Mouse (Mus musculus) kidney, adult 2 months (tissue): ENCODE measurements around the gene Ndufs7. TPM values are rescaled to one million over a fixed set of nuclear protein-coding genes. Genes with fewer than 3 reads are reported as not detected.
A peak's percentile ranks its signal among the peaks of the same experiment; 100 is the strongest.

Source experiments
- DNase-seq: peaks from one replicate; pipeline ENCODE4 v3.0.0; 2021
- H3K27ac ChIP-seq: fragments of 200-500 bp; 2 replicates; pipeline ENCODE4 v1.5.1; 2012; ENCODE audit warnings: low read depth, low read length, control low read depth, inconsistent platforms; ENCODE audit not compliant: insufficient read depth
- H3K27me3 ChIP-seq: fragments of 200-500 bp; replicated peaks from 2 replicates; pipeline ENCODE4 v1.6.1; 2012; ENCODE audit warnings: mild to moderate bottlenecking, moderate library complexity, low read length, inconsistent platforms; ENCODE audit not compliant: control insufficient read depth, insufficient read depth
- H3K36me3 ChIP-seq: fragments of 200-500 bp; 2 replicates; pipeline ENCODE4 v1.6.1; 2012; ENCODE audit warnings: mild to moderate bottlenecking, moderate library complexity, low read length, inconsistent platforms; ENCODE audit not compliant: control insufficient read depth, insufficient read depth
- H3K4me1 ChIP-seq: fragments of 200-500 bp; 2 replicates; pipeline ENCODE4 v1.6.1; 2011; ENCODE audit warnings: low read length; ENCODE audit not compliant: control insufficient read depth, insufficient read depth
- H3K4me3 ChIP-seq: fragments of 200-500 bp; 2 replicates; pipeline ENCODE4 v1.5.1; 2011; ENCODE audit warnings: mild to moderate bottlenecking, low read depth, low read length, control low read depth; ENCODE audit not compliant: insufficient read depth
- CTCF ChIP-seq: fragments of 200-500 bp; conservative IDR thresholded peaks from 2 replicates; pipeline ENCODE4 v1.5.1; 2011; ENCODE audit warnings: low read depth, mild to moderate bottlenecking, control low read depth, low read length, moderate library complexity, mixed read lengths; ENCODE audit not compliant: insufficient read depth, insufficient read length
- POLR2A ChIP-seq: fragments of 200-500 bp; IDR thresholded peaks from one replicate; pipeline ENCODE4 v1.6.1; 2011; ENCODE audit warnings: low read depth, low read length, control low read depth
- WGBS: fragments of 180-500 bp; shearing (Covaris S2); methylation state at CpG from one replicate; pipeline ENCODE4 v1.1.7; 2018; 5-methylcytosine and 5-hydroxymethylcytosine counted together
- polyA plus RNA-seq: library from polyadenylated mRNA; depleted of rRNA; stranded (reverse); fragments of >200 nt; gene quantifications from 2 replicates; pipeline ENCODE4 v1.2.3, GENCODE M21; 2012; rRNA removed

The Ndufs7 gene
- polyA plus RNA-seq, 1 experiment: 1,001 TPM

DNA sequence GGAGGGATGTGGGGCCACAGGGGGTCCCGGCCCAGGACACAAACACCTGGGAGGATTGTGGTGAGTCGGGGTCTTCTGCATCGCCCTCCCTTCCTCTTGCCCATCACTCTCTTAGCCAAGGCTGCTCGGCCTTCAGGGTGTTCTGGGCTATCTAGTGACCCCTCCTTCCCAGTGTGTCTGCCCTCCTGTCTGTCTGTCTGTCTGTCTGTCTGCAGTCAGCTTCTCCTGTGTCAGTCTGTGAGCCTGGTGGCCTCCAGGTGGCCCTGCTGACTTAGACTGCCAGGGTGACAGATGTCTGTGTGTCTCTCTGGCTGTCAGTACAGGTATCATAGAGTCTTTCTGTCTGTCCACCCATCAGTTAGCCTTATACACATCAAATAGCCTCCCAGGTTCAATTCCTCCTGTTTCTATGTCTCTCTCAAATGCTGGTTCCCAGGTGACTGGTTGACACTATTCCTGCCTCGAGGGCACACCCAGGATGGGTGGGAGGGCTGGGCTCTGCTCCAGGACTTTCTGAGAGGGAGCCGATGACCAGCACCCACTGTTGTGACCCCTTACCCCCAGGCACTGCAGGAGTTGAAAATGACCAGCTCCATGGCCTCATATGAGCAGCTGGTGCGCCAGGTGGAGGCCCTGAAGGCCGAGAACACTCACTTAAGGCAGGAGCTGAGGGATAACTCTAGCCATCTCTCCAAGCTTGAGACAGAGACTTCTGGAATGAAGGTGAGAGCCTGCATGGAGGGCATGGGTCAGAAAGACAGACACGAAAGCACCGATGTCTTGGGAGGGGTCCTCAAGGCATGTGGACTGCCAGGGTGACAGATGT is 52.5 kb downstream of the Ndufs7 start:
- Histone ChIP-seq H3K27ac (no peak overlapping the region), H3K4me1 (peaks cover 3% of the 10 kb centered on the region; the same call in 1 of the 2 replicates), H3K36me3 (no peaks in the 10 kb centered on the region), H3K4me3 (no peak overlapping the region), H3K27me3 (no peaks in the 10 kb centered on the region)
- TF ChIP-seq CTCF (no peak), POLR2A (no peak)
- WGBS: 82% methylated on average over 10 of the region's 10 CpGs
- DNase-seq: no peak

DNA sequence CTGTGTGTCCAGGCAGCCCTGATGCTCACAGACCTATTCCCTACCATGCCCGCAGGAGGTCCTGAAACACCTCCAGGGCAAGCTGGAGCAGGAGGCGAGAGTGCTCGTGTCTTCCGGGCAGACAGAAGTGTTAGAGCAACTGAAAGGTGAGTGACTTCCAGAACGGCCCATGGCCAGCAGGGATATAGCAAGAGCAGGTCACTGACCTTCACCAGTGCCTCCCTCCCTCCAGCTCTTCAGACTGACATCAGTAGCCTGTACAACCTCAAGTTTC is 53.1 kb downstream of the Ndufs7 start:
- 58% methylated on average over 5 of the region's 5 CpGs for WGBS
- TF ChIP-seq POLR2A (no peak), CTCF (no peak)
- no peak overlapping the region for H3K4me3 ChIP-seq

DNA sequence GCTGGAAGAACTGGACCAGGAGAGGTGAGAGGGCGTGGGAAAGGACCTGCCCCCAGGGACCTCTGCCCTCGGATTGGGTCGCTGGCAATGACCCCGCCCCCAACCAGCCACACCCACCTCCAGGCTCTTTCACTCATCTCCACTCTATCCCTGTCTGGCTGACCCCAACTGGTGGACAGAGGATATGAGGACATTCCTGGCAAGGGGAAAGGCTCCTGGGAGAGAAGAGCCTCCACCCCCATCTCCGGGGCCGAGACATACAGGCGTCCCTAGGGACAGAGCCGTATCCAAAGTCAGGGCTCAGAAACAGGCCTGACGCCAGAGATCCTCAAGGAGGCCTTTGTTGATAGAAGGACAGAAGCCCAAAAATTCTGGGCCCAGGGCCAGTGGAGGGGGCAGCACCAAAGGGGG is 53.6 kb downstream of the Ndufs7 start:
- no peaks in the 10 kb centered on the region for H3K27me3 ChIP-seq
- no peak overlapping the region for H3K4me3 ChIP-seq
- no peak overlapping the region for H3K27ac ChIP-seq
- peak; percentile 80 for DNase-seq
- no peaks in the 10 kb centered on the region for H3K36me3 ChIP-seq
- H3K4me1 ChIP-seq: peaks cover 3% of the 10 kb centered on the region; the same call in 1 of the 2 replicates
- TF ChIP-seq CTCF (no peak), POLR2A (no peak)
- WGBS: 26% methylated on average over 9 of the region's 9 CpGs

More for the DNA sequence above, 53.1 kb downstream of the Ndufs7 start:
- Histone ChIP-seq H3K36me3 (no peaks in the 10 kb centered on the region), H3K27me3 (no peaks in the 10 kb centered on the region), H3K27ac (no peak overlapping the region), H3K4me1 (peaks cover 3% of the 10 kb centered on the region; the same call in 1 of the 2 replicates)
- DNase-seq: no peak

DNA sequence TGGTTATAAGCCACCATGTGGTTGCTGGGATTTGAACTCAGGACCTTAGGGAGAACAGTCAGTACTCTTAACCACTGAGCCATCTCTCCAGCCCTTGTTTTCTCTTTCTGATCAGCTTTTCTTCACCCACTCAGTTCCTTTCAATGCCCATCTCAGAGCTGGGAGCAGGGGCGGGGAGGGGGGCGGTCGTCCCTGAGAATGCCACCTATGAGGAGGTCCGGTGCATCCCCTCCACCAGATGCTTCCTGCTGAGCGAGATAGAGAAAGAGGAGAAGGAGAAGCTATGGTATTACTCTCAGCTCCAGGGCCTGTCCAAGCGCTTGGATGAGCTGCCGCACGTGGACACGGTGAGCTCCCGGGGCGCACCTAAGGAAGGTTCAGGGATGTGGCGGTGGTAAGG is 55.5 kb downstream of the Ndufs7 start:
- H3K27ac ChIP-seq: no peak overlapping the region
- no peaks in the 10 kb centered on the region for H3K27me3 ChIP-seq
- 37% methylated on average over 12 of the region's 12 CpGs for WGBS
- no peak overlapping the region for H3K4me3 ChIP-seq
- DNase-seq: no peak
- H3K36me3 ChIP-seq: no peaks in the 10 kb centered on the region
- TF ChIP-seq CTCF (no peak), POLR2A (no peak)
- peaks cover 3% of the 10 kb centered on the region; the same call in 1 of the 2 replicates for H3K4me1 ChIP-seq

DNA sequence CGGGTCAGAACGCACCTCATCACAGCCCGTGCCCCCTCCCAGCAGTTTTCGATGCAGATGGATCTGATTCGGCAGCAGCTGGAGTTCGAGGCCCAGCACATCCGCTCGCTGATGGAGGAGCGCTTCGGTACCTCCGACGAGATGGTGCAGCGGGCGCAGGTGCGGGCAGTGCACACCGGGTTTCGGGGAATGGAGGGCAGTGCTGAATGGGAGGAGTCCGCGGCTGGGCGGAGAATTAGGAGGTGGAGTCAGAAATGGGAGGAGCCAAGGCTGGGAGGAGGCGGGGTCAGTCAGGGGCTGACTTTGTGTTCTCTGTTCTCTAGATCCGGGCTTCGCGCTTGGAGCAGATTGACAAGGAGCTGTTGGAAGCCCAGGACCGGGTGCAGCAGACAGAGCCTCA is 55.9 kb downstream of the Ndufs7 start:
- DNase-seq: peak; percentile 52
- H3K4me3 ChIP-seq: no peak overlapping the region
- no peaks in the 10 kb centered on the region for H3K36me3 ChIP-seq
- no peak for TF ChIP-seq CTCF
- H3K27ac ChIP-seq: no peak overlapping the region
- H3K27me3 ChIP-seq: no peaks in the 10 kb centered on the region
- peaks cover 3% of the 10 kb centered on the region; the same call in 1 of the 2 replicates for H3K4me1 ChIP-seq
- 20% methylated on average over 25 of the region's 25 CpGs for WGBS

Other genes starting within 250 kb of the Ndufs7 start
- 9.6 and 25.5 TPM in 2 replicates for gene Arhgap45, start 232.5 kb upstream of the Ndufs7 start, polyA plus RNA-seq
- 230 and 235 TPM in 2 replicates for gene Polr2e, start 209.3 kb upstream of the Ndufs7 start, polyA plus RNA-seq
- gene Gpx4, start 202.0 kb upstream of the Ndufs7 start, polyA plus RNA-seq: 1,431 and 1,557 TPM in 2 replicates
- gene Sbno2, start 143.6 kb upstream of the Ndufs7 start, polyA plus RNA-seq: 27.7 and 30.8 TPM in 2 replicates
- 114 and 117 TPM in 2 replicates for gene Stk11, start 133.3 kb upstream of the Ndufs7 start, polyA plus RNA-seq
- 1,948 and 2,036 TPM in 2 replicates for gene Atp5d, start 110.5 kb upstream of the Ndufs7 start, polyA plus RNA-seq
- gene Cbarp, start 108.3 kb upstream of the Ndufs7 start, polyA plus RNA-seq: 8.1 and 8.7 TPM in 2 replicates
- 65.6 and 67.0 TPM in 2 replicates for gene Midn, start 100.8 kb upstream of the Ndufs7 start, polyA plus RNA-seq
- 86.7 and 87.8 TPM in 2 replicates for gene Cirbp, start 83.1 kb upstream of the Ndufs7 start, polyA plus RNA-seq
- 7.9 and 11.2 TPM in 2 replicates for gene 1600002K03Rik, start 76.2 kb upstream of the Ndufs7 start, polyA plus RNA-seq
- 1.5 TPM in 2 replicates for gene Efna2, start 69.6 kb upstream of the Ndufs7 start, polyA plus RNA-seq
- 25.6 and 30.4 TPM in 2 replicates for gene Mum1, start 22.7 kb upstream of the Ndufs7 start, polyA plus RNA-seq
- 66.7 and 68.4 TPM in 2 replicates for gene Gamt, start 11.9 kb downstream of the Ndufs7 start, polyA plus RNA-seq
- gene Dazap1, start 12.4 kb downstream of the Ndufs7 start, polyA plus RNA-seq: 45.6 and 49.1 TPM in 2 replicates
- 1,371 and 1,777 TPM in 2 replicates for gene Rps15, start 43.3 kb downstream of the Ndufs7 start, polyA plus RNA-seq
- 0.74 and 0.95 TPM in 2 replicates for gene Apc2, start 46.9 kb downstream of the Ndufs7 start, polyA plus RNA-seq
- 47.8 and 52.5 TPM in 2 replicates for gene 2310011J03Rik, start 71.4 kb downstream of the Ndufs7 start, polyA plus RNA-seq
- 9.1 and 12.2 TPM in 2 replicates for gene Pcsk4, start 80.4 kb downstream of the Ndufs7 start, polyA plus RNA-seq
- gene Reep6, start 80.8 kb downstream of the Ndufs7 start, polyA plus RNA-seq: 24.7 and 25.1 TPM in 2 replicates
- gene Adamtsl5, start 99.3 kb downstream of the Ndufs7 start, polyA plus RNA-seq: 5.5 and 7.4 TPM in 2 replicates
- 1.8 and 2.0 TPM in 2 replicates for gene Plk5, start 107.3 kb downstream of the Ndufs7 start, polyA plus RNA-seq
- gene Mex3d, start 138.5 kb downstream of the Ndufs7 start, polyA plus RNA-seq: 7.9 and 11.9 TPM in 2 replicates
- gene Mbd3, start 150.4 kb downstream of the Ndufs7 start, polyA plus RNA-seq: 143 and 151 TPM in 2 replicates
- gene Uqcr11, start 157.7 kb downstream of the Ndufs7 start, polyA plus RNA-seq: 3,960 and 3,968 TPM in 2 replicates
- gene Tcf3, start 184.5 kb downstream of the Ndufs7 start, polyA plus RNA-seq: 33.3 and 38.6 TPM in 2 replicates
- 0.03 TPM in 1 of 2 replicates, not detected in the other for gene Onecut3, start 245.7 kb downstream of the Ndufs7 start, polyA plus RNA-seq